Mouse (Mus musculus) lung, adult 2 months (tissue): ENCODE data around the gene Atf7.

Experiments used
- CTCF ChIP-seq: fragments of 200-500 bp; IDR thresholded peaks from 2 replicates; pipeline ENCODE4 v1.5.1; 2011; ENCODE audit warnings: mild to moderate bottlenecking, low read length, control low read depth; ENCODE audit not compliant: insufficient read depth
- POLR2A ChIP-seq: fragments of 200-500 bp; IDR thresholded peaks from 2 replicates; pipeline ENCODE4 v1.6.1; 2011; ENCODE audit warnings: low read depth, mild to moderate bottlenecking, control low read depth, low read length, borderline replicate concordance; ENCODE audit errors: extremely low read depth

DNA sequence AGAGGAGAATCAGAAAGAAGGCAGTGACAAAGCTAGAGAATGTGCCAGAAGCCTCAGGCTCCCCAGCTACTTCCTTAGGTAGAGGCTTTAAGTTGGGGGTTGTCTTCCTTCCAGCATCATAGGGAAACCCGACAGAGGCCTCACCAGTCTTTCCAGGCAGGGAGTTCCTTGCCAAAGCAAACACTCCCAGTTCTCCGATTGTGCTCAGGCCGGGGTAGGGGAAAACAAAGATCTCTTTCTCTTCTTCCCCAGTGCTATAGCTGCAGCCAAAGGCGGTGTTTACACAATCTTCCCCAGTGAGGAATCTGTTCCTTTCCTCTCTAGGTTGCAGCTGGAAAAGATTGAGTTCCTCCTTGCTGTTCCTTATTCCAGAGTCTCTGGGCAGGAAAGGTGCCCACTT is 31.4 kb upstream of the Atf7 start:
- TF ChIP-seq POLR2A (no peak), CTCF (no peak)
